Mouse (Mus musculus): Measurements from ENCODE around the gene Utp14a.
"Not testable (repeated sequence)": the region's sequence is repeated elsewhere in the genome, so short reads cannot be mapped to it uniquely, and the experiment has no call there.

Gene Utp14a

GRCm38 (mm10) chrX:48256468-48257007 is at the start of gene Utp14a:
TSS of gene Utp14a (plus strand) at chrX:48256862.
- DNase-seq (ENCODE audit: low read depth, low spot score), result peak; percentile 96

GRCm38 (mm10) chrX:48207761-48208487 is 48.7 kb upstream of the Utp14a start:
- peak; percentile 41 for DNase-seq (ENCODE audit: low read depth, low spot score)

GRCm38 (mm10) chrX:48208519-48209185 is 48.0 kb upstream of the Utp14a start, which contains the start of gene Zdhhc9:
TSS of gene Zdhhc9 (minus strand) at chrX:48208878.
- DNase-seq (ENCODE audit: low read depth, low spot score), result peak; percentile 86

- DNase-seq (ENCODE audit: low read depth, low spot score), result not testable (repeated sequence)
Measured at GRCm38 (mm10) chrX:48209746-48210145, 46.9 kb upstream of the Utp14a start.

- DNase-seq (ENCODE audit: low read depth, low spot score), result no peak
Measured at GRCm38 (mm10) chrX:48219468-48219867, 37.2 kb upstream of the Utp14a start.

GRCm38 (mm10) chrX:48222706-48223105 is 34.0 kb upstream of the Utp14a start:
- DNase-seq (ENCODE audit: low read depth, low spot score), result no peak

DNA sequence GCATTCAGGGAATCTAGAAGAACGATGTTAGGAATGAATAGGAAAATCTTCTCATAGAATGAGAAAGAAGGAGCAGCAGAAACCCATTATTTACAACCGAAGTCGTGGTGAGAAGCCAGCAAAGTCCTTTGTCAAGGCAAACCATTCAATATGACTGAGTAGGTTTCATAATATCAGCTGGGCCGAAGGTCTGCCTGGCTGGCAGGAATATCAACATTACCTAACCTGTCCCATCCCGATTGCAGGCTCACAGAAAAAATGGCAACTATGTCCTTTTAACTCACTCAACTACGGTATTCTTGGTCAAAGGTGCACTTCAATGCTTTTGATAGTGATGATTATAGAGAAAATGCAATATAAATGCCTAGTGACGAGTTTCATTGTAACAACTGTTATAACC is 30.4 kb upstream of the Utp14a start:
- DNase-seq (ENCODE audit: low read depth, low spot score), result no peak

DNA sequence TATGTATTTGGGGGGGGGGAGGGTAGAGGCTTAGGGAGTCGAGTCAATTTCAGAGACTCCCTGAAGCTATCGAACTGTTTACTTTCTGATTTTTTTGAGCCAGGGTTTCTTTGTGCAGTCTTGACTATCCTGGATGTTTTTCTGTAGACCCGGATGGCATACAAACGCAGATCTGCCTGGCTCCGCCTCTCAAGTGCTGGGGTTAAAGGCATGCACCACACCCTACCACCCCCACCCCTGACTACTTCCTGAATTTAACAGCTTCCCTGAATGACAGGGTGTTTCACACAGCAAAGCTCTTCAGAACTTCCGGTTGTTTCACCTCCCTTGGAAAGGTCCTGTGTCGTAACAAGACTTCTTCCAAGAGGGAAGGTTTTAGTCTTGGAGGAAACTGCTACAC is 22.2 kb upstream of the Utp14a start:
- peak; percentile 17 for DNase-seq (ENCODE audit: low read depth, low spot score)

- peak; percentile 29 for DNase-seq (ENCODE audit: low read depth, low spot score)
Measured at GRCm38 (mm10) chrX:48255830-48256428, 733 bp upstream of the Utp14a start.

DNA sequence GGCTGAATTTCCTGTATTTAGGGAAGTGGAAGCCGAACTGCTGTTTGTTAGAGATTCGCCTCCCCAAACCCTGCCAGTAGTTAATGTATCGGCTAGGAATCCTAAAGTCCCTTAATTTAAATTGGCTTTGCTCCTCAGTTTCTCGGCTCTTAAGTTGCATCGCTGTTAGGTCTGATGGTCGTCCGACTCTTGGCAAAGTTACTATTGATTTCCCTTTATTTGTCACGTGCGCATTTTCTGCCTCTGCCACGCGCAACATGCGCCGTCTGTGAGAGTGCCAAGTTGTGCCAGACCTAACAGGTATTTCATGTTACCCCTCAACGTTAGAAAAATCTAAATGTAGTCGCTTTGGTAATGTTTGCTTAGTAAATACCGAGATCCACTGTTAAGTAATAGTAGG is 349 bp downstream of the Utp14a start:
- no peak for DNase-seq (ENCODE audit: low read depth, low spot score)

- DNase-seq (ENCODE audit: low read depth, low spot score), result peak; percentile 89
Measured at GRCm38 (mm10) chrX:48271671-48272070, 15.0 kb downstream of the Utp14a start.

DNA sequence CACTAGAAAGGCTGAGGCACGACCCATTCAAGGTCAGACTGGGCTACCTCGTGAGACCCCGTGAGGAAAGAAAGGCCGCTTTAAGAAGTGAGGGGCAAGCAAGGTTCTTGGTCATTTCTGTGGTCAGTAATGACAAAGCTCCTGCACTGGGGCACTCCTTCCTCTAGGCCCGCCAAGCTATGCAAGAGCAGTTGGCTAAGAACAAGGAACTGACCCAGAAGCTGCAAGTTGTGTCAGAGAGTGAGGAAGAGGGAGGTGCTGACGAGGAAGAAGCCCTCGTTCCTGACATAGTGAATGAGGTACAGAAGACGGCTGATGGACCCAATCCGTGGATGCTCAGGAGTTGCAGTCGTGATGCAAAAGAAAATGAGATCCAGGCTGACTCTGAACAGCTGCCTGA is 18.0 kb downstream of the Utp14a start:
- no peak for DNase-seq (ENCODE audit: low read depth, low spot score)

GRCm38 (mm10) chrX:48278103-48278502 is 21.4 kb downstream of the Utp14a start:
- DNase-seq (ENCODE audit: low read depth, low spot score), result peak; percentile 55

- DNase-seq (ENCODE audit: low read depth, low spot score), result peak; percentile 92
Measured at GRCm38 (mm10) chrX:48284386-48285005, 27.8 kb downstream of the Utp14a start.

DNA sequence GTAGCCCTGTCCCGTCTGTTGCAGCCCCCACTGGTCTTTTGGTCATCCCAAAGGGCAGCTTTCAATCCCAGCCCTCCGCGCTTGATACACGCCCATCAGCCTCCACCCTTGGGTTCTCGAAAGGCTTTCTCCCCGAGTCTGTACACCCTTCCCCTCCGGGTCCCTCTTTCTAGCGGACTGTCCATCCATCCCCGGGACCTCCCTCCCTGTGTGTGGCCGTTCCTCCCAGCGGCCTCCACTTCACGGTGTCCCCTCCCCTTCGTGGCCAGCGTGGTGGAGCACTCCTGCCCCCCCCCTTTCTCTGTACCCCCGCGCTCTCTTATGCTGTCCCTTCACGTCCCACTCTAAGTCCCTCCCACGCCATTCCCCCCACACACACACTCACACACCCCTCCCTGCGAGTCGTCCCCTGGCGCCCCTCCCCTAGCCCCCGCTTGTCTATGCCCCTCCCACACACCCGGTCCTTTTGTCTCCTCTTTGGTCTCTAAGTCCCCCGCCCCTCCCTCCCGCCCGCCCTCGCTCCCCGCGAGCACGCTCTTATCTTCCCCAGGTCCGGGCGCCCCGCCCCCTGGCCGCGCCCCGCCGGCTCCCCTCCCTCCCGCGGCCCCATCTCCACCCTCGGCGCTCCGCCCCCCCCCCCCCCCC is 28.5 kb downstream of the Utp14a start:
- DNase-seq (ENCODE audit: low read depth, low spot score), result peak; percentile 78

DNA sequence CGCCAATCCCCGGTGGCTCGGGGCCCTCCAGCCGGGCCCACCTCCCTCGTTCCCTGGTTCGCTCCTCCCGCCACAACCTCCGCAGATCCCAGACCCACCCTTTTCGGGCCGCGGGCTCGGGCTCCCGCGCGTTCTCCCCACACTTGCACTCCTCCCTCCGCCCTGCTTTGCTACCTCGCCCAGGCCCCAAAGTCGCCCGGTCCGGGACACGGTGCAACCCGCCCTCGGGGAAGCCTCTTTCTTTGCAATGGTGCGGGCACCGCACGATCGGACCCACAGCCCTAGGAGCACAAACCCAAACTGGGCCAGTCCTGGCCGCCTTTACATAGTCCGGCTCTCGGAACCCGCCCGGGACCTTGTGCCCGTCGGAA is 29.0 kb downstream of the Utp14a start:
- DNase-seq (ENCODE audit: low read depth, low spot score), result peak; percentile 4

DNA sequence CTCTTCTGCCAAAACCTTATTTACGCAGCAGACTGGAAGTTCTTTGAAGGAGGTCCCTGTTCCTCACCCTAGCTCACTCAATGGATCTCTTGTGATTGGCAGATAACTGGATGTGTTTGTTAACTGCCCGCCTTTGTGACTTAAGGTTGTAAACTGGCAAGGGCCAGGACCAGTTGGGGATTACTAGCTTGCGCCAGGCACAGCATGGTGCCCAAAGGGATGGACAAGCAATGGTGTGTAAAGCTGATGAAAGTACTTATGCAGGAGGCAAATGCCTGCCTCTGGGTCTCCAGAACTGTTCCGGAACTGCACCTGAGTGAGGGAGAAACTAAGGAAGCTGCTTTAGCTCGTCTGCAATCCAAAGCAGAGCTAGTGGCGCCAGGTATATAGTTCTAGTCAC is 29.8 kb downstream of the Utp14a start:
- no peak for DNase-seq (ENCODE audit: low read depth, low spot score)

- DNase-seq (ENCODE audit: low read depth, low spot score), result no peak
Measured at GRCm38 (mm10) chrX:48288008-48288407, 31.3 kb downstream of the Utp14a start.

DNA sequence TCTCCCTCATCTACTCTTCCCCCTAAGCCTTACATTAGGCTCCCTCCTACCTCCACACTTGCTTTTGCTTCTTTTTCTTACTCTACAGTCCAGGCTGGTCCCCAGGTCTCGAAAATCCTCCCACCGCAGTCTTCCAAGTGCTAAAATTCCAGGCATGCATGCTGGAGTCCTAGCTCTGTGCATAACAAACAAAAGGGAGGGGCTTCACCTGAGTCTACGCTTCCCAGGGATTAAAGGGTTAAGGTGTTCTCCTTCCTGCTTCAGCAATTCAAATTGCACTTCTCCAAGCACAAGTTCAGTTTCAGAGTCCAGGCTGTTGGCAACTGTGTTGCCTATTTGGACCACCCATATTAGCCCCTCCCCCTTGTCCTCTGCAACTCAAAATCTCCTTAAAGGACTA is 34.8 kb downstream of the Utp14a start:
- no peak for DNase-seq (ENCODE audit: low read depth, low spot score)

DNA sequence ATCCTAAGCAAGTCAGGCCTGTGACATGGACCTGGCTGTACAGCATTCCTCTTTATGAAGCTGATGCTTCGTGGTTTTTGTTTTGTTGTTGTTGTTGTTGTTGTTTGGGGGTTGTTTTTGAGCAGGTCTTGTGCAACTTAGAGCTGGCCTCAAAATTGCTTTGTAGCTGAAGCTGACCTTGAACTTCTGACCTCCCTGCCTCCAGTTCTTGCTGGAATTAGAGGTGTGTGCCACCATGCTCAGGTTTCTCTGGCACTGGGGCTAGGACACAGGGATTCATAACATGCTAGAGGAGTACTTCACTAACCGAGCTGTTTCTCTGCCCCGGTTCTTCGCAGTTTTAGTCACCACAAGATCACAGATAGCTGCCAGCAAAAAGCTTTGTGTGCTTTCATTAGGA is 48.7 kb downstream of the Utp14a start:
- no peak for DNase-seq (ENCODE audit: low read depth, low spot score)

DNA sequence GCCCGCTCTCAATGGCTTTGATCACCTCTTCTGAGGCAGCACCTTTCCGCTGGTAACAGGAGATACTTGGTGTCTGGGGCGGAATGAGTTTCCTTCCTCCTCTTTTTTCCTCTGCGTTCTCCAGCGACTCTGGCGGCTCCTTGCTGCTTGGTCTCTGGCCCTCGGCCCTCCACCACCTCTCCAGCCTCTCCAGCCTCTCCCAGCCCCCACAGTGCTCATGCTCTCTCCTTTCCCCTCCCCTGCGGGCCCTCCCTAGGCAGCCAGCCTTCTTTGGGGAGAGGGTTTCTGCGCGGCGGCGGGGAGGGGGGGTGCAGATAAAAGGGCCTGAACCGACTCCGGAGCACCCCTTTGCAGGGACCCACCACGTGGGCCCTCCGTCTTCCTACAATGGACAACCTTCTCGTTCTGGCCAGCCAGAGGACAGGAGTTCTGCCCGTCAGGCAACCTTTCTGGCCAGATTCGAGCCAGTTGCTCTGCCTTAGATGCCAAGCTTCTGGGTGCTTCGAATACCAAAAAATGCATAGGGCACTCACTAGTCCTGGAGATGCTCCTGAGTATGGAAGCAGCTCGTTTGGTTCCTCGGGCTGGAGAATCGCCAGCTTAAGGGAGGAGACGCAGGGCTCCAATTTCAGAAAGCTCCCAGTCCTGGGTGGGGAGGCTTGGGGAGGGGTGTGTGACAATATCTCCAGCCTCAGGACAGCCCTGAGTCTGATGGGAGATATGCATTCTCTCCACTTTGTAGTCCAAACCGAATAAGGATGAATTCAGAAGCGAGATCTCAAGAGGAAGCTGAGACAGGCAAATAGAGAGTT is 54.2 kb downstream of the Utp14a start:
- no peak for DNase-seq (ENCODE audit: low read depth, low spot score)

Measured in 3T3-L1 (cell line).